Mouse (Mus musculus) liver, adult 2 months (tissue): ENCODE results near the gene Ercc2.

ENCODE experiments used
- CTCF ChIP-seq: fragments of 200-500 bp; IDR thresholded peaks from 2 replicates; pipeline ENCODE4 v1.5.1; 2011; ENCODE audit warnings: low read depth, low read length, control low read depth
- POLR2A ChIP-seq: fragments of 200-500 bp; IDR thresholded peaks from 2 replicates; pipeline ENCODE4 v1.6.1; 2011; ENCODE audit warnings: low read length, control low read depth; ENCODE audit not compliant: insufficient read depth; ENCODE audit errors: extremely low read depth

- no peak for TF ChIP-seq POLR2A
- TF ChIP-seq CTCF: no peak
Measured at GRCm38 (mm10) chr7:19426349-19426748, 44.5 kb downstream of the Ercc2 start.
